In genomic region chr10:4083609-4084008, GRCm38 (mm10) we compare ENCODE assay signal across 26 mouse cellular contexts.
"Had no signal": no experiment of that assay in that cellular context is flagged by ENCODE, and none has a peak within 500 bp of the region (broad histone marks: within the 10 kb centered on the region; RNA-seq: fewer than 3 reads in every experiment).

No protein-coding gene starts in this region.

- H3K36me3 ChIP-seq: hindbrain, embryonic 13.5 days; hindbrain, embryonic 15.5 days; limb, embryonic 13.5 days; limb, embryonic 15.5 days had no signal

- H3K4me3 ChIP-seq: heart, adult 2 months; heart, embryonic 13.5 days; heart, embryonic 15.5 days; hindbrain, embryonic 13.5 days; hindbrain, embryonic 15.5 days; kidney, embryonic 15.5 days; limb, embryonic 13.5 days; limb, embryonic 15.5 days; liver, embryonic 12.5 days had no signal

- H3K9me3 ChIP-seq: heart, embryonic 13.5 days; heart, embryonic 15.5 days; hindbrain, embryonic 13.5 days; hindbrain, embryonic 15.5 days; kidney, embryonic 15.5 days; limb, embryonic 13.5 days; limb, embryonic 15.5 days; liver, embryonic 12.5 days had no signal

- H3K27me3 ChIP-seq: heart, embryonic 13.5 days; heart, embryonic 15.5 days; hindbrain, embryonic 13.5 days; hindbrain, embryonic 15.5 days; kidney, embryonic 15.5 days; limb, embryonic 13.5 days; limb, embryonic 15.5 days; liver, embryonic 12.5 days had no signal

- ATAC-seq: hindbrain, postnatal 0 days; intestine, embryonic 16.5 days; liver, embryonic 12.5 days had no signal

- H3K27ac ChIP-seq: heart, adult 2 months; heart, embryonic 13.5 days; heart, embryonic 15.5 days; hindbrain, embryonic 13.5 days; hindbrain, embryonic 15.5 days; hindbrain, postnatal 0 days; kidney, embryonic 15.5 days; kidney, postnatal 0 days; limb, embryonic 13.5 days; limb, embryonic 15.5 days; liver, embryonic 12.5 days had no signal

- DNase-seq: gastrocnemius, postnatal 14 days; gastrocnemius, postnatal 36 days; heart, adult 11 months; heart, adult 2 months; heart, postnatal 14 days; heart, postnatal 36 days; kidney, adult 11 months; kidney, adult 2 months; kidney, adult 9 months; kidney, postnatal 14 days; kidney, postnatal 36 days; layer of hippocampus, adult 9-11 months; layer of hippocampus, postnatal 36 days; left cerebral cortex, postnatal 4 days had no signal

- H3K4me2 ChIP-seq: heart, embryonic 11.5 days; heart, embryonic 13.5 days; heart, embryonic 15.5 days; hindbrain, embryonic 13.5 days; hindbrain, embryonic 15.5 days; kidney, embryonic 15.5 days; limb, embryonic 13.5 days; limb, embryonic 15.5 days; liver, embryonic 12.5 days had no signal

- H3K9ac ChIP-seq: heart, embryonic 13.5 days; heart, embryonic 15.5 days; hindbrain, embryonic 13.5 days; hindbrain, embryonic 15.5 days; kidney, embryonic 15.5 days; limb, embryonic 13.5 days; limb, embryonic 15.5 days; liver, embryonic 12.5 days had no signal

- H3K4me1 ChIP-seq: hindbrain, embryonic 15.5 days had no signal
